Mouse (Mus musculus): ENCODE data around the gene B3gnt2.

- no peak for TF ChIP-seq TCF12 (IDR thresholded peaks at IDR 0.05; ENCODE audit: low read depth, low read length)
- TF ChIP-seq MAX (IDR thresholded peaks at IDR 0.05; ENCODE audit: low read length): no peak
- no peak for TF ChIP-seq NELFE (IDR thresholded peaks at IDR 0.05; ENCODE audit: low read depth, low read length)
- no peak for TF ChIP-seq USF2 (IDR thresholded peaks at IDR 0.05; ENCODE audit: borderline replicate concordance in 1 of 2, insufficient read depth in 1 of 2, low read depth in 1 of 2, low read length in 2 of 2)
- no peak for TF ChIP-seq ZC3H11A (IDR thresholded peaks at IDR 0.05; ENCODE audit: low read depth, low read length)
- no peak for TF ChIP-seq POLR2A (IDR thresholded peaks at IDR 0.05; ENCODE audit: control insufficient read depth in 1 of 2, insufficient read depth in 1 of 2, low read depth in 1 of 2, low read length in 2 of 2, poor library complexity in 1 of 2)
- no peak for TF ChIP-seq CTCF (IDR thresholded peaks at IDR 0.05 in 2 of 3, conservative IDR thresholded peaks at IDR 0.05 in 1 of 3; ENCODE audit: control insufficient read depth in 1 of 3, insufficient read depth in 1 of 3, low read depth in 2 of 3, low read length in 3 of 3, poor library complexity in 1 of 3, severe bottlenecking in 1 of 3)
- no peak for TF ChIP-seq EP300 (IDR thresholded peaks at IDR 0.05; ENCODE audit: low read depth in 1 of 2, low read length in 2 of 2)
- no peak for TF ChIP-seq JUND (IDR thresholded peaks at IDR 0.05; ENCODE audit: low read depth, low read length)
- TF ChIP-seq NRF1 (IDR thresholded peaks at IDR 0.05; ENCODE audit: insufficient read depth, low read depth, low read length, poor library complexity, severe bottlenecking): no peak
- no peak for TF ChIP-seq MYC (IDR thresholded peaks at IDR 0.05; ENCODE audit: low read depth, low read length)
- TF ChIP-seq GATA1 (IDR thresholded peaks at IDR 0.05; ENCODE audit: low read depth, low read length): no peak
Observed at GRCm38 (mm10) chr11:22799987-22800424, 60.8 kb downstream of the B3gnt2 start.
